Mouse (Mus musculus): ENCODE data around the gene Gdnf. TPM values are rescaled to one million over a fixed set of nuclear protein-coding genes. Genes with fewer than 3 reads are reported as not detected.

Gene Gdnf
- polyA plus RNA-seq, 1 experiment from 2014 or later, result 4.3 TPM

GRCm38 (mm10) chr15:7812872-7813530 is 2.4 kb downstream of the Gdnf start:
- H3K4me1 ChIP-seq (ENCODE audit: control insufficient read depth, insufficient read depth, low read length), result peaks cover 13% of the 10 kb centered on the region; the same call in 1 of the 2 replicates
- under 1% methylated on average over 41 of the region's 41 CpGs for WGBS
- H3K4me3 ChIP-seq (ENCODE audit: low read depth, low read length), result peak overlapping the region; percentile 69
- no peaks in the 10 kb centered on the region for H3K9me3 ChIP-seq (ENCODE audit: control insufficient read depth, low read depth, low read length)
- H3K36me3 ChIP-seq (ENCODE audit: control insufficient read depth, insufficient read depth, low read length), result no peaks in the 10 kb centered on the region
- peak overlapping the region; percentile 18; the same call in 1 of the 2 replicates for H3K27ac ChIP-seq (ENCODE audit: low read length)
- peaks cover 9% of the 10 kb centered on the region; the same call in 1 of the 2 replicates for H3K27me3 ChIP-seq (ENCODE audit: control insufficient read depth, insufficient read depth, low read length)
- ATAC-seq (ENCODE audit: insufficient number of reproducible peaks, insufficient read depth, low FRiP score, low read depth), result peak; percentile 40; the same call in 1 of the 2 replicates
- peak overlapping the region; percentile 52 for H3K9ac ChIP-seq (replicated peaks; ENCODE audit: low read depth, low read length)
- H3K4me2 ChIP-seq (replicated peaks; ENCODE audit: low read depth, low read length), result peak overlapping the region; percentile 78

GRCm38 (mm10) chr15:7813531-7814370 is 3.1 kb downstream of the Gdnf start:
- Histone ChIP-seq H3K27me3 (ENCODE audit: control insufficient read depth, insufficient read depth, low read length) (peaks cover 9% of the 10 kb centered on the region; the same call in 1 of the 2 replicates), H3K36me3 (ENCODE audit: control insufficient read depth, insufficient read depth, low read length) (no peaks in the 10 kb centered on the region), H3K4me3 (ENCODE audit: low read depth, low read length) (peak overlapping the region; percentile 69), H3K4me2 (replicated peaks; ENCODE audit: low read depth, low read length) (peak overlapping the region; percentile 78), H3K9ac (replicated peaks; ENCODE audit: low read depth, low read length) (peak overlapping the region; percentile 52), H3K27ac (ENCODE audit: low read length) (peak overlapping the region; percentile 40; the same call in 1 of the 2 replicates), H3K4me1 (ENCODE audit: control insufficient read depth, insufficient read depth, low read length) (peaks cover 13% of the 10 kb centered on the region; the same call in 1 of the 2 replicates), H3K9me3 (ENCODE audit: control insufficient read depth, low read depth, low read length) (no peaks in the 10 kb centered on the region)
- WGBS, result under 1% methylated on average over 41 of the region's 45 CpGs
- no peak for ATAC-seq (ENCODE audit: insufficient number of reproducible peaks, insufficient read depth, low FRiP score, low read depth)

- 11% methylated on average over 7 of the region's 7 CpGs for WGBS
- Histone ChIP-seq H3K4me2 (replicated peaks; ENCODE audit: low read depth, low read length) (peak overlapping the region; percentile 78), H3K36me3 (ENCODE audit: control insufficient read depth, insufficient read depth, low read length) (no peaks in the 10 kb centered on the region), H3K4me1 (ENCODE audit: control insufficient read depth, insufficient read depth, low read length) (peaks cover 13% of the 10 kb centered on the region; the same call in 1 of the 2 replicates), H3K9me3 (ENCODE audit: control insufficient read depth, low read depth, low read length) (no peaks in the 10 kb centered on the region), H3K27me3 (ENCODE audit: control insufficient read depth, insufficient read depth, low read length) (peaks cover 9% of the 10 kb centered on the region; the same call in 1 of the 2 replicates), H3K9ac (replicated peaks; ENCODE audit: low read depth, low read length) (no peak overlapping the region), H3K4me3 (ENCODE audit: low read depth, low read length) (peak overlapping the region; percentile 69), H3K27ac (ENCODE audit: low read length) (no peak overlapping the region)
- no peak for ATAC-seq (ENCODE audit: insufficient number of reproducible peaks, insufficient read depth, low FRiP score, low read depth)
Measured at GRCm38 (mm10) chr15:7814371-7814680, 3.7 kb downstream of the Gdnf start.

GRCm38 (mm10) chr15:7814917-7815316 is 4.3 kb downstream of the Gdnf start:
- peak overlapping the region; percentile 78 for H3K4me2 ChIP-seq (replicated peaks; ENCODE audit: low read depth, low read length)
- 6% methylated on average over 13 of the region's 13 CpGs for WGBS
- ATAC-seq (ENCODE audit: insufficient number of reproducible peaks, insufficient read depth, low FRiP score, low read depth), result no peak
- no peak overlapping the region for H3K27ac ChIP-seq (ENCODE audit: low read length)
- peak overlapping the region; percentile 69 for H3K4me3 ChIP-seq (ENCODE audit: low read depth, low read length)
- H3K36me3 ChIP-seq (ENCODE audit: control insufficient read depth, insufficient read depth, low read length), result peaks cover 3% of the 10 kb centered on the region; the same call in 1 of the 2 replicates
- H3K4me1 ChIP-seq (ENCODE audit: control insufficient read depth, insufficient read depth, low read length), result peaks cover 13% of the 10 kb centered on the region; the same call in 1 of the 2 replicates
- H3K27me3 ChIP-seq (ENCODE audit: control insufficient read depth, insufficient read depth, low read length), result peaks cover 9% of the 10 kb centered on the region; the same call in 1 of the 2 replicates
- no peak overlapping the region; the same call in 1 of the 2 replicates for H3K9ac ChIP-seq (replicated peaks; ENCODE audit: low read depth, low read length)
- no peaks in the 10 kb centered on the region for H3K9me3 ChIP-seq (ENCODE audit: control insufficient read depth, low read depth, low read length)

GRCm38 (mm10) chr15:7815521-7815944 is 4.9 kb downstream of the Gdnf start:
- Histone ChIP-seq H3K36me3 (ENCODE audit: control insufficient read depth, insufficient read depth, low read length) (peaks cover 3% of the 10 kb centered on the region; the same call in 1 of the 2 replicates), H3K4me3 (ENCODE audit: low read depth, low read length) (peak overlapping the region; percentile 69), H3K27ac (ENCODE audit: low read length) (0 out of 2 replicates have a peak overlapping the region, but pooled peaks have one; percentile 23), H3K4me1 (ENCODE audit: control insufficient read depth, insufficient read depth, low read length) (peaks cover 13% of the 10 kb centered on the region; the same call in 1 of the 2 replicates), H3K27me3 (ENCODE audit: control insufficient read depth, insufficient read depth, low read length) (peaks cover 9% of the 10 kb centered on the region; the same call in 1 of the 2 replicates), H3K4me2 (replicated peaks; ENCODE audit: low read depth, low read length) (peak overlapping the region; percentile 78), H3K9ac (replicated peaks; ENCODE audit: low read depth, low read length) (no peak overlapping the region; the same call in 1 of the 2 replicates), H3K9me3 (ENCODE audit: control insufficient read depth, low read depth, low read length) (no peaks in the 10 kb centered on the region)
- no peak for ATAC-seq (ENCODE audit: insufficient number of reproducible peaks, insufficient read depth, low FRiP score, low read depth)
- 2% methylated on average over 29 of the region's 36 CpGs for WGBS

- no peak overlapping the region for H3K27ac ChIP-seq (ENCODE audit: low read length)
- peaks cover 3% of the 10 kb centered on the region; the same call in 1 of the 2 replicates for H3K36me3 ChIP-seq (ENCODE audit: control insufficient read depth, insufficient read depth, low read length)
- peaks cover 8% of the 10 kb centered on the region; the same call in 1 of the 2 replicates for H3K4me1 ChIP-seq (ENCODE audit: control insufficient read depth, insufficient read depth, low read length)
- no peaks in the 10 kb centered on the region for H3K9me3 ChIP-seq (ENCODE audit: control insufficient read depth, low read depth, low read length)
- no peak for ATAC-seq (ENCODE audit: insufficient number of reproducible peaks, insufficient read depth, low FRiP score, low read depth)
- 63% methylated on average over 6 of the region's 6 CpGs for WGBS
- no peak overlapping the region for H3K4me3 ChIP-seq (ENCODE audit: low read depth, low read length)
- H3K27me3 ChIP-seq (ENCODE audit: control insufficient read depth, insufficient read depth, low read length), result no peaks in the 10 kb centered on the region
- no peak overlapping the region for H3K9ac ChIP-seq (replicated peaks; ENCODE audit: low read depth, low read length)
- H3K4me2 ChIP-seq (replicated peaks; ENCODE audit: low read depth, low read length), result no peak overlapping the region
Measured at GRCm38 (mm10) chr15:7823886-7824285, 13.2 kb downstream of the Gdnf start.

- WGBS, result 35% methylated on average over 6 of the region's 6 CpGs
- H3K27ac ChIP-seq (ENCODE audit: low read length), result no peak overlapping the region
Measured at GRCm38 (mm10) chr15:7825530-7825929, 14.9 kb downstream of the Gdnf start.

GRCm38 (mm10) chr15:7835404-7835803 is 24.8 kb downstream of the Gdnf start:
- no peak for ATAC-seq (ENCODE audit: insufficient number of reproducible peaks, insufficient read depth, low FRiP score, low read depth)

More at GRCm38 (mm10) chr15:7825530-7825929, 14.9 kb downstream of the Gdnf start:
- ATAC-seq (ENCODE audit: insufficient number of reproducible peaks, insufficient read depth, low FRiP score, low read depth), result peak; percentile 74; the same call in 1 of the 2 replicates
- no peaks in the 10 kb centered on the region for H3K9me3 ChIP-seq (ENCODE audit: control insufficient read depth, low read depth, low read length)
- H3K4me2 ChIP-seq (replicated peaks; ENCODE audit: low read depth, low read length), result no peak overlapping the region
- H3K4me3 ChIP-seq (ENCODE audit: low read depth, low read length), result no peak overlapping the region
- H3K27me3 ChIP-seq (ENCODE audit: control insufficient read depth, insufficient read depth, low read length), result no peaks in the 10 kb centered on the region
- H3K36me3 ChIP-seq (ENCODE audit: control insufficient read depth, insufficient read depth, low read length), result no peaks in the 10 kb centered on the region
- H3K9ac ChIP-seq (replicated peaks; ENCODE audit: low read depth, low read length), result no peak overlapping the region
- H3K4me1 ChIP-seq (ENCODE audit: control insufficient read depth, insufficient read depth, low read length), result peaks cover 8% of the 10 kb centered on the region; the same call in 1 of the 2 replicates

More at GRCm38 (mm10) chr15:7835404-7835803, 24.8 kb downstream of the Gdnf start:
- Histone ChIP-seq H3K27ac (ENCODE audit: low read length) (no peak overlapping the region), H3K9ac (replicated peaks; ENCODE audit: low read depth, low read length) (no peak overlapping the region), H3K4me2 (replicated peaks; ENCODE audit: low read depth, low read length) (no peak overlapping the region), H3K9me3 (ENCODE audit: control insufficient read depth, low read depth, low read length) (no peaks in the 10 kb centered on the region), H3K27me3 (ENCODE audit: control insufficient read depth, insufficient read depth, low read length) (no peaks in the 10 kb centered on the region), H3K4me1 (ENCODE audit: control insufficient read depth, insufficient read depth, low read length) (no peaks in the 10 kb centered on the region), H3K4me3 (ENCODE audit: low read depth, low read length) (no peak overlapping the region), H3K36me3 (ENCODE audit: control insufficient read depth, insufficient read depth, low read length) (no peaks in the 10 kb centered on the region; the same call in 1 of the 2 replicates)
- WGBS, result 84% methylated on average over 9 of the region's 9 CpGs
